Mouse (Mus musculus): ENCODE results near the gene Iba57. TPM values are rescaled to one million over a fixed set of nuclear protein-coding genes. Genes with fewer than 3 reads are reported as not detected.
"Not testable (repeated sequence)": the region's sequence is repeated elsewhere in the genome, so short reads cannot be mapped to it uniquely, and the experiment has no call there.

Gene Iba57
- polyA plus RNA-seq (2017; shearing (Covaris generic)), result 1 to 10 TPM; 1.3 to 1.8 TPM

- ATAC-seq, result peak; percentile 97
Measured at GRCm38 (mm10) chr11:59163255-59164236, at the start of gene Iba57. Gene Iba57 (minus strand): TSS chr11:59163739.

- ATAC-seq, result no peak
Measured at GRCm38 (mm10) chr11:59212892-59213494, 49.5 kb upstream of the Iba57 start.

GRCm38 (mm10) chr11:59212320-59212719, 48.8 kb upstream of the Iba57 start:
- peak; percentile 73 for ATAC-seq

GRCm38 (mm10) chr11:59211561-59211960, 48.0 kb upstream of the Iba57 start:
- ATAC-seq, result not testable (repeated sequence)

- ATAC-seq, result no peak
Measured at GRCm38 (mm10) chr11:59210020-59210419, 46.5 kb upstream of the Iba57 start.

- no peak for ATAC-seq
Measured at GRCm38 (mm10) chr11:59209580-59209979, 46.0 kb upstream of the Iba57 start.

- ATAC-seq, result peak; percentile 13
Measured at GRCm38 (mm10) chr11:59209003-59209441, 45.5 kb upstream of the Iba57 start.

GRCm38 (mm10) chr11:59208153-59208831, 44.8 kb upstream of the Iba57 start, which contains the start of gene 2310033P09Rik:
Gene 2310033P09Rik (plus strand): TSS chr11:59208321.
- peak; percentile 73 for ATAC-seq

- ATAC-seq, result peak; percentile 88
Measured at GRCm38 (mm10) chr11:59202081-59202995, 38.8 kb upstream of the Iba57 start, which contains the start of gene Mrpl55. Gene Mrpl55 (plus strand): TSS chr11:59202486.

GRCm38 (mm10) chr11:59201216-59202002, 37.9 kb upstream of the Iba57 start:
- peak; percentile 16 for ATAC-seq

- ATAC-seq, result no peak
Measured at GRCm38 (mm10) chr11:59196230-59196629, 32.7 kb upstream of the Iba57 start.

- ATAC-seq, result no peak
Measured at GRCm38 (mm10) chr11:59192059-59192386, 28.5 kb upstream of the Iba57 start, which contains the start of gene Guk1. Gene Guk1 (minus strand): TSS chr11:59192212.

GRCm38 (mm10) chr11:59191231-59192058, 27.9 kb upstream of the Iba57 start:
- peak; percentile 91 for ATAC-seq

GRCm38 (mm10) chr11:59187706-59188105, 24.2 kb upstream of the Iba57 start:
- no peak for ATAC-seq

GRCm38 (mm10) chr11:59185490-59185889, 22.0 kb upstream of the Iba57 start:
- no peak for ATAC-seq

- ATAC-seq, result no peak
Measured at GRCm38 (mm10) chr11:59183821-59184220, 20.3 kb upstream of the Iba57 start.

GRCm38 (mm10) chr11:59182864-59183331, 19.4 kb upstream of the Iba57 start, which contains the start of gene Gjc2:
Gene Gjc2 (minus strand): TSS chr11:59183213.
- ATAC-seq, result no peak

- ATAC-seq, result no peak
Measured at GRCm38 (mm10) chr11:59176921-59177320, 13.4 kb upstream of the Iba57 start.

- ATAC-seq, result no peak
Measured at GRCm38 (mm10) chr11:59176475-59176874, 12.9 kb upstream of the Iba57 start.

Measured in activated CD4-positive, CD25-positive, alpha-beta regulatory T cell, adult 4 months (primary cell).